Mouse (Mus musculus): Measurements from ENCODE around the gene Aqp11. TPM values are rescaled to one million over a fixed set of nuclear protein-coding genes. Genes with fewer than 3 reads are reported as not detected.

The Aqp11 gene
- polyA plus RNA-seq (2015; fragmentation: Nextera tagmentation; extraction: Ambion mirVana) = 30.3 and 34.6 TPM in 2 replicates

DNA sequence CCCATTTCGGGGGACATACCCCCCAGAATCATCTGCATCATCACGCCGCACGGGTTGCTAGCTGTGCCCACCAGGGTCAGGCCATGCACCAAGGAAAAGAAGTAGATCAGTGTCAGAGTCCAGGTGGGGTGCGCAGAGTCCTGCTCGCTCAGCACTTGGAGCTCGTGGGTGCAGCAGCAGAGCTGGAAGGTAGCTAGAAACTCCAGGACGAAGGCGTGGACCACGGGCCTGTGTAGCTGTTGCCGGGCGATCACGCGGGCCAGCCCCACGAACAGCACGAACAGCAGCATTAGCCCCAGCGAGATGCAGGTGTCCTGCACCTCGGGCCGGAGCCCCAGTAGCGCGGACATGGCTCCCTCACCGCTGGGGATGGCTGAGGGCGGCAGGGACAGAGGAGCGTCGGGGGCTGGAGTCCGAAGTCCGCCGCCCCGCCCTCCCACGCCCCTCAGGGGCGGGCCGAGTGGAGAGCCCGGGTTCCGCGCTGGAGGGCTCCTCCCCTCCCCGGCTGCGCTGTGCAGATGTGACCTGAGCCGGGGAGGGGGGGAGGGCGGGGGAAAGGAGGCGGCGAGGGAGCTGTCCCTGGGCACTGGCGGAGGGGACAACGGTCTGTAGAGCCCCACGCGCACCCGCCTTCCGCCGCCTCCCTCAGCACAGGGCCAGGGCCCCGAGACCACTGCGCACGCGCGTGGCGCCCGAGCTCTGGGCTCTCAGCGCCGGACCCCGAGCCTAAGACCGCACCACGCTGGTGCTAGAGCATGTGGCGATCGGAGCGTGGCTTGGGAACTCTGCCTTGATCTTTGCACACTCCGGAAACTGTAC lies at the start of gene Aqp11:
Gene Aqp11, minus strand, starts transcription at position 652 of the 819 bp plus-strand sequence.
- Histone ChIP-seq H3K4me1 (replicated peaks) (peaks cover 86% of the 10 kb centered on the region), H3K27me3 (no peaks in the 10 kb centered on the region), H3K9me3 (replicated peaks) (no peaks in the 10 kb centered on the region), H3K9ac (peak within 1 kb of the TSS; percentile 74), H3K4me3 (replicated peaks) (peak within 1 kb of the TSS; percentile 81), H3K4me2 (peak within 1 kb of the TSS; percentile 98), H3K36me3 (replicated peaks) (no peaks in the 10 kb centered on the region), H3K27ac (replicated peaks) (peak within 1 kb of the TSS; percentile 76)
- ATAC-seq (ENCODE audit: insufficient read depth) = peak; percentile 93
- 1% methylated on average over 57 of the region's 64 CpGs for WGBS (ENCODE audit: insufficient replicate concordance)

GRCm38 (mm10) chr7:97783523-97783922 lies 45.4 kb upstream of the Aqp11 start:
- no peak for ATAC-seq (ENCODE audit: insufficient read depth)
- no peak overlapping the region for H3K27ac ChIP-seq (replicated peaks)
- H3K4me2 ChIP-seq = no peak overlapping the region
- H3K9ac ChIP-seq = no peak overlapping the region
- H3K4me1 ChIP-seq (replicated peaks) = peaks cover 7% of the 10 kb centered on the region
- peaks cover 40% of the 10 kb centered on the region for H3K27me3 ChIP-seq
- H3K4me3 ChIP-seq (replicated peaks) = no peak overlapping the region
- 51% methylated on average over 5 of the region's 5 CpGs for WGBS (ENCODE audit: insufficient replicate concordance)
- no peaks in the 10 kb centered on the region for H3K9me3 ChIP-seq (replicated peaks)
- H3K36me3 ChIP-seq (replicated peaks) = no peaks in the 10 kb centered on the region

GRCm38 (mm10) chr7:97781496-97781895 lies 43.4 kb upstream of the Aqp11 start:
- no peak for ATAC-seq (ENCODE audit: insufficient read depth)
- no peaks in the 10 kb centered on the region for H3K36me3 ChIP-seq (replicated peaks)
- 56% methylated on average over 8 of the region's 8 CpGs for WGBS (ENCODE audit: insufficient replicate concordance)
- no peak overlapping the region for H3K4me3 ChIP-seq (replicated peaks)
- no peak overlapping the region for H3K4me2 ChIP-seq
- peaks cover 21% of the 10 kb centered on the region for H3K27me3 ChIP-seq
- no peak overlapping the region for H3K27ac ChIP-seq (replicated peaks)
- no peak overlapping the region for H3K9ac ChIP-seq
- no peaks in the 10 kb centered on the region for H3K9me3 ChIP-seq (replicated peaks)
- H3K4me1 ChIP-seq (replicated peaks) = no peaks in the 10 kb centered on the region

DNA sequence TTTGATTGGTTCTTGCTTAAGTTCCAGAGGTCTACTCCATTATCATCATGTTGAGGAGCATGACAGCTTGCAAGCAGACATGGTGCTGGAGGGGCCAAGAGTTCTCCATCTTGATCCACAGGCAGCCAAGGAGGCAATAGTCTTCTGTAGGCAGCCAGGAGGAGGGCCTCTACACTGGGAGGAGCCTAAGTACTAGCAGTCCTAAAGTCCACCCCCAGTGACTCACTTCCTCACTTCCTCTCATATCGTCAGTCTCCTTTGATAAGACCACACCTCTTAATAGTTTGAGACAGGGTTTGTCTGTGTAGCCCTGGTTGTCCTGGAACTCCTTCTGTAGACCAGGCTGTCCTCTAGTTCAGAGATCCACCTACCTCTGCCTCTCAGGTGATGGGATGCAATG lies 42.7 kb upstream of the Aqp11 start:
- no peaks in the 10 kb centered on the region for H3K4me1 ChIP-seq (replicated peaks)
- no peaks in the 10 kb centered on the region for H3K36me3 ChIP-seq (replicated peaks)
- no peak overlapping the region for H3K4me2 ChIP-seq
- no peaks in the 10 kb centered on the region for H3K9me3 ChIP-seq (replicated peaks)
- no peak overlapping the region for H3K9ac ChIP-seq
- peaks cover 15% of the 10 kb centered on the region for H3K27me3 ChIP-seq
- no peak overlapping the region for H3K27ac ChIP-seq (replicated peaks)
- H3K4me3 ChIP-seq (replicated peaks) = no peak overlapping the region
- 11% methylated on average over 1 of the region's 1 CpGs for WGBS (ENCODE audit: insufficient replicate concordance)
- ATAC-seq (ENCODE audit: insufficient read depth) = no peak

GRCm38 (mm10) chr7:97780222-97780621 lies 42.1 kb upstream of the Aqp11 start:
- H3K4me3 ChIP-seq (replicated peaks) = no peak overlapping the region
- WGBS (ENCODE audit: insufficient replicate concordance) = 49% methylated on average over 1 of the region's 1 CpGs
- H3K27ac ChIP-seq (replicated peaks) = no peak overlapping the region
- H3K9me3 ChIP-seq (replicated peaks) = no peaks in the 10 kb centered on the region
- no peak overlapping the region for H3K4me2 ChIP-seq
- no peaks in the 10 kb centered on the region for H3K36me3 ChIP-seq (replicated peaks)
- peaks cover 9% of the 10 kb centered on the region for H3K27me3 ChIP-seq
- H3K4me1 ChIP-seq (replicated peaks) = no peaks in the 10 kb centered on the region
- H3K9ac ChIP-seq = no peak overlapping the region
- ATAC-seq (ENCODE audit: insufficient read depth) = no peak

DNA sequence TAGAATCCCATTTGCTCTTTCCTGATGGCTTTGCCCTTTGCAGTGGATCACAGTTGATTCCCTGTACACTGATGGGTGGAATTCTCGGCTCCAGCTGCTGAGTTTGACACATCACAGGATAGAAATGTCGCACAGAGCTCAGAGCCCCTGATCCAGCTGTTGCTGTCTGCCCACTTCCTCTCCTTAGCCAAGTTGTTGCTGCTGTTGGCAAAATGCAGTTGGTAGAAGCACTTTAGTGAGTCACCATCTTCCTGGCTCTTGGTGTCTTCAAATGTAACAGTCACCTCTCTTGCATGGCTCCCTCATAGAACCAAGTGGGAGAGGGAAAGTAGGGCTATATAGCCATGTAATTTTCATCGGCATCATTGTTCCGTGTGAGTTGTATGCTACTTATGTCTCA lies 39.1 kb upstream of the Aqp11 start:
- Histone ChIP-seq H3K4me3 (replicated peaks) (no peak overlapping the region), H3K27me3 (no peaks in the 10 kb centered on the region), H3K36me3 (replicated peaks) (no peaks in the 10 kb centered on the region), H3K9ac (no peak overlapping the region), H3K4me2 (no peak overlapping the region), H3K9me3 (replicated peaks) (no peaks in the 10 kb centered on the region), H3K4me1 (replicated peaks) (no peaks in the 10 kb centered on the region), H3K27ac (replicated peaks) (no peak overlapping the region)
- ATAC-seq (ENCODE audit: insufficient read depth) = no peak
- WGBS (ENCODE audit: insufficient replicate concordance) = 69% methylated on average over 4 of the region's 4 CpGs

- Histone ChIP-seq H3K4me3 (replicated peaks) (no peak overlapping the region), H3K4me1 (replicated peaks) (no peaks in the 10 kb centered on the region), H3K36me3 (replicated peaks) (no peaks in the 10 kb centered on the region), H3K4me2 (no peak overlapping the region), H3K9me3 (replicated peaks) (no peaks in the 10 kb centered on the region), H3K27ac (replicated peaks) (no peak overlapping the region), H3K27me3 (no peaks in the 10 kb centered on the region), H3K9ac (no peak overlapping the region)
- 30% methylated on average over 2 of the region's 2 CpGs for WGBS (ENCODE audit: insufficient replicate concordance)
- ATAC-seq (ENCODE audit: insufficient read depth) = no peak
Observed at GRCm38 (mm10) chr7:97775923-97776322, 37.8 kb upstream of the Aqp11 start.

DNA sequence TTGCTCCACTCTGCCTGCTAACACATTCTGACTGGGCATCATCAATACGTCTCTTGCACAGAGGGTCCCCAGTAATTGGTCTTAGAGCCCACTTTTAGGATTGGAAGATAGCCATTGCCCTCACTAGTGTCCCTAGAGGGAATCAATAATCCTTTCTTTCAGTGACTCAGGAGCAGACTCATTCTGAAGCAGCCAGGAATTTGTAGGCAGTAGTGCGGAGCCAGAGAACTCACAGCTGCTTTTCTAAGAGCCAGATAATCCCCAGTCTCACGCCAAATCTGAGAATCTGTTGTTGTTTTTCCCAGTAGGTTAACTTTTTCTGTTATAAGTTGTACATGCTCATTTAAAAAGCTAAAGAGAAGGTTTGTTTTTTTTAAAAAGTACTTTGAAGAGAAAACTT lies 37.3 kb upstream of the Aqp11 start:
- Histone ChIP-seq H3K9ac (no peak overlapping the region), H3K27me3 (no peaks in the 10 kb centered on the region), H3K4me2 (no peak overlapping the region), H3K4me3 (replicated peaks) (no peak overlapping the region), H3K36me3 (replicated peaks) (no peaks in the 10 kb centered on the region), H3K4me1 (replicated peaks) (no peaks in the 10 kb centered on the region), H3K9me3 (replicated peaks) (no peaks in the 10 kb centered on the region), H3K27ac (replicated peaks) (no peak overlapping the region)
- no peak for ATAC-seq (ENCODE audit: insufficient read depth)
- 60% methylated on average over 3 of the region's 3 CpGs for WGBS (ENCODE audit: insufficient replicate concordance)

DNA sequence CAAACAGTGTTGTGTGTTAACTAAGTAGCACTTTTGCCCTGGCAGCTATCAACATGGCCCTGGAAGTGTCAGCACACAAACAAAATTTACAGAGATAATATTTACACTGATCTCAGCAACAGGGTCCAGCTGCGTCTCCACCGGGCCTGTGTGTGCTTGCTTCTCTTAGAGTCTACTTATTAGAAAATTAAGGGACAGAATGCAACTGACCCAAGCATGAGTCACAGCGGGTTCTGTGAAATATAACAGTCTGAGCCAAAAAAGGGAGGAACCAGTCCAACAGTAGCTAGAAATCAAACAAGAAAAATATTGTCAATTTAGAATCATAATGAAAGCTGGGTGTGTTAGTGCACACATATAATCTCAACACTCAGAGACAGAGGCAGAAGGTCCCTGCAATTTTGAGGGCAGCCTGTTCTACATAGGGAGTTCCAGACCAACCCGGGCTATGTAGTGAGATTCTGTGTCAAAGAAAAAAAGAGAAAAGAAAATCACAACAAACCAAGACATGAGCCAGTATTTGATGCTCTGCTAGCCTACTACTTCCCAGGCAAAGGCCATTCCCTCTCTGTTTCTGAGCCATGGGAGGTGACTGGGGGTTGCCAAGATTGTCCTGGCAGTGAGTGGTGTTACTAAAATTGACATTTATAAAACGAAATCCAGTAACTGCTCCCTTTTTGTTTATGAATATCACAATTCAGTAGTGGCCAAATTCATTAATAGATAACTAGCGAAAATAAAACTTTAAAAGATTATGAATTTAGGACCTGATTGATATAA lies 32.9 kb upstream of the Aqp11 start:
- H3K4me1 ChIP-seq (replicated peaks) = peaks cover 15% of the 10 kb centered on the region
- H3K27ac ChIP-seq (replicated peaks) = no peak overlapping the region
- no peak overlapping the region for H3K4me3 ChIP-seq (replicated peaks)
- no peaks in the 10 kb centered on the region for H3K9me3 ChIP-seq (replicated peaks)
- ATAC-seq (ENCODE audit: insufficient read depth) = no peak
- 62% methylated on average over 6 of the region's 6 CpGs for WGBS (ENCODE audit: insufficient replicate concordance)
- no peaks in the 10 kb centered on the region for H3K36me3 ChIP-seq (replicated peaks)
- no peaks in the 10 kb centered on the region for H3K27me3 ChIP-seq
- H3K9ac ChIP-seq = no peak overlapping the region
- H3K4me2 ChIP-seq = no peak overlapping the region

DNA sequence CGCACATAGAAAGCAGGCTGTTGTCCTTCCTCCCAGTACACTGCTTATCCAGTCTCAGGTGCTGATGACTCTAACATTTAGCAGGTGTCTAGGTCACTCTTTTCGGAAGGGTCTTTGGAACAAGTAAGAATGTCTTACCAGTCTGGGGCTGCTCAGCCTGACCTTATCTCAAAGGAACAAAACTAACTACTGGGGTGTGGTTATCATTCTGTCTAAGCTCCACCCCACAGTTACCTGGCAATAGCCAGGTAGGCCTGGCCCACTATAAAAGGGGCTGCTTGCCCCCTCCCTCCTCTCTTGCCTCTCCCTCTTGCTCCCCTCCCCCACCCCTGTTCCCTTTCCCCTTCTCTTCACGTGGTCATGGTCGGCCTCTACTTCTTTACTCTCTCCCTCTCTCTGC lies 30.9 kb upstream of the Aqp11 start:
- no peak overlapping the region for H3K9ac ChIP-seq
- H3K36me3 ChIP-seq (replicated peaks) = no peaks in the 10 kb centered on the region
- H3K27me3 ChIP-seq = no peaks in the 10 kb centered on the region
- no peak overlapping the region for H3K4me2 ChIP-seq
- H3K4me1 ChIP-seq (replicated peaks) = peaks cover 15% of the 10 kb centered on the region
- no peaks in the 10 kb centered on the region for H3K9me3 ChIP-seq (replicated peaks)
- H3K4me3 ChIP-seq (replicated peaks) = no peak overlapping the region
- 44% methylated on average over 4 of the region's 4 CpGs for WGBS (ENCODE audit: insufficient replicate concordance)
- ATAC-seq (ENCODE audit: insufficient read depth) = no peak
- no peak overlapping the region for H3K27ac ChIP-seq (replicated peaks)

DNA sequence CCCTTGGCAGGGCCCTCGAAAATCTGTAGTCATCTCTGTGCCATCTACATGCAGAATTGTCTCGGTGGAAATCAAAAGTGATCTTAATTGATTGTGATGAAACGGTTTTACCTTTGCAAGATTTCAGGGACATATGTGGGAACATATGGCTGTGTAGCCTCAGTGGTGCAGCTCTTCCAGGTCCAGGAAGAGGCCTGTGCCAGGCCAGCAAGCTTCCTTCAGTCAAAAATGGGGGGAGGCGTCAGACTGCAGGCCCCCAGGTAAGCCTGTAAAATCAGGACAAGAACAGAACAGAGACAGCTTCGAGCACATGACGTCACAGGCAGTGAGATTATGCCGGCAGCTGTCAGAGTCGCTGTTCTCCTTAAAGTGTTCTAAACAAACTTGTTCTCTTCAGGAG lies 29.8 kb upstream of the Aqp11 start:
- 61% methylated on average over 8 of the region's 8 CpGs for WGBS (ENCODE audit: insufficient replicate concordance)
- H3K9me3 ChIP-seq (replicated peaks) = no peaks in the 10 kb centered on the region
- no peak overlapping the region for H3K9ac ChIP-seq
- H3K36me3 ChIP-seq (replicated peaks) = no peaks in the 10 kb centered on the region
- no peak for ATAC-seq (ENCODE audit: insufficient read depth)
- H3K27me3 ChIP-seq = no peaks in the 10 kb centered on the region
- no peak overlapping the region for H3K27ac ChIP-seq (replicated peaks)
- no peak overlapping the region for H3K4me3 ChIP-seq (replicated peaks)
- H3K4me1 ChIP-seq (replicated peaks) = peaks cover 15% of the 10 kb centered on the region
- no peak overlapping the region for H3K4me2 ChIP-seq
